Mouse (Mus musculus) hindbrain, embryonic 15.5 days (tissue): ENCODE results near the gene Csf2rb. TPM values are rescaled to one million over a fixed set of nuclear protein-coding genes. Genes with fewer than 3 reads are reported as not detected.

ENCODE experiments used
- ATAC-seq: fragments of 200-750 bp; cut with Nextera tagmentation; 2 replicates; pipeline ENCODE4 v1.8.0; 2017; ENCODE audit warnings: low read depth, moderate number of reproducible peaks, moderate TSS enrichment; ENCODE audit not compliant: low FRiP score
- H3K27ac ChIP-seq: fragments of 300-500 bp; sonication (generic); replicated peaks from 2 replicates; pipeline ENCODE4 v1.5.1; 2015; ENCODE audit warnings: mild to moderate bottlenecking, inconsistent platforms
- H3K27me3 ChIP-seq: fragments of 300-500 bp; sonication (generic); 2 replicates; pipeline ENCODE4 v1.6.1; 2015; ENCODE audit warnings: control low read depth, inconsistent platforms
- H3K36me3 ChIP-seq: fragments of 300-500 bp; sonication (generic); 2 replicates; pipeline ENCODE4 v1.6.1; 2015; ENCODE audit warnings: control low read depth, inconsistent platforms
- H3K4me1 ChIP-seq: fragments of 300-500 bp; sonication (generic); replicated peaks from 2 replicates; pipeline ENCODE4 v1.6.1; 2015; ENCODE audit warnings: control low read depth, inconsistent platforms
- H3K4me2 ChIP-seq: fragments of 300-500 bp; sonication (generic); 2 replicates; pipeline ENCODE4 v1.6.1; 2015; ENCODE audit warnings: moderate library complexity, mild to moderate bottlenecking, inconsistent platforms
- H3K4me3 ChIP-seq: fragments of 300-500 bp; sonication (generic); 2 replicates; pipeline ENCODE4 v1.5.1; 2015; ENCODE audit warnings: mild to moderate bottlenecking, inconsistent platforms
- H3K9ac ChIP-seq: fragments of 300-500 bp; sonication (generic); 2 replicates; pipeline ENCODE4 v1.6.1; 2015; ENCODE audit warnings: inconsistent platforms
- H3K9me3 ChIP-seq: fragments of 300-500 bp; sonication (generic); 2 replicates; pipeline ENCODE4 v1.6.1; 2016; ENCODE audit warnings: control low read depth, inconsistent platforms
- WGBS: fragments of 180-500 bp; shearing (Covaris S2); methylation state at CpG from one replicate; pipeline ENCODE4 v1.1.7; 2015; 5-methylcytosine and 5-hydroxymethylcytosine counted together
- microRNA-seq: library from miRNA; unstranded; fragments of <30 nt; microRNA quantifications from one replicate; pipeline ENCODE4, GENCODE M21; 2016
- polyA plus RNA-seq: library from polyadenylated mRNA; unstranded; fragments of >200 nt; fragmentation: Nextera tagmentation; extraction: Ambion mirVana; gene quantifications from 2 replicates; pipeline ENCODE4 v1.2.1, GENCODE M21; 2015

Gene Csf2rb
- polyA plus RNA-seq, 1 experiment from 2014 or later = 0.60 TPM

DNA sequence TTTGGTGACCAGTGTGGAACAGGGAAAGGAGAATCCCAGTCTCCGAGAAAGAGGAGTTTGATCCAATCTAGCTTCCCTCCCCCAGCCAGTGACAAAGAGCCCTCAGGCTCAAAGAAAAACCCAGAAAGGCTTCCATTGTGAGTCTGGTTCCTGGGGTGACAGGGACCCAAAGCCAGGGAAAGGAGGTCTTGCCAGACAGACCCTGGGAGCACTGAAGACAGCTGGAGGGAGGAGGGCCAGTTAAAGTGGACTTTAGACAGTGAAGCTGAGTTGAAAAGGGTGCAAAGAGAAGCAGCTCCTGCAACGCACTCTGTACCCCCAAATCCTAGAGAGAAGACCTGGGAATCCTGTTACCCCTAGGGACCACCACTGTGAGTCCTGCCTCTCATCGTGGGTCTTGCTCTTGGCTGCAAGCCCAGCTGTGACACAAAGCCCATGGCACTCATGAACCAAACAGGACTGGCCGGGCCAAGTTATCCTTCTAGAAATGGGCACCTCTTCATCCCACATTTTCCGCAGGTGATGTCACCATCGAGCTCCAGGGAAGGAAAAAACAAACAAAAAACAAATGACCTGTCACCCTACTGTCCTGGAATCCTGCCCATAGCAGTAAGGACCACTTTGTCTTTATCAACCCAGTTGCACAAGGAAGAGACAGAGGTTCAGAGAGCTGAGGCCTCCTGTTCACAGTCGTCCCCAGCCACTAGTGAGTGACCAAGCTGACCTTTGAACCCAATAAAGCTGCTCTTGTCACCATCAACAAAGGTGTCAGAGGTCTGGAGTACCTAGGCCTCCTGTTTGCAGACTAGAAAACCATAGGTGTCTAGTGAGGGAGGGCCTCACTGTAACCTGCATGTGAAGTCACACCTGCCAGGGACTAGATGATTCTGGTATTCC lies 58.9 kb downstream of the Csf2rb start:
- WGBS = 59% methylated on average over 7 of the region's 7 CpGs
- ATAC-seq = peak; percentile 80

DNA sequence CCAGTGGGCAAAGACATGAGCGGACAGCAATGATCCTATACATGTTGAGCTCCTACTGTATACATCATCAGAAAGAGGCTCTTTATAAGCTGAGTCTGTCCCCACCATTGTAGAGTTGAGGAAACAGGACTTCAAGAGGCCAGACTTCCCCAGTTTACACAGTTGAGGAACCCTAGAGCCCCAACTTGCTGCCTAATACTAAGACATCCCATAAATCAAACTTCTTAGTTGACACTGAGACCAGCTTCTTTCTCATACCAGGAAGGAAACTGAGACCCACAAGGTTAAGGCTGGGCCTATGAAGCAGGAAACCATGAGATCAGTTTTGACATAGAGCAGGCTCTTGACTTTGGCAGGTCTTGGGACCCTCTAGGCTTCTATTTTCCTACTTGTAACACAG lies 60.0 kb downstream of the Csf2rb start:
- H3K36me3 ChIP-seq = no peaks in the 10 kb centered on the region
- H3K4me3 ChIP-seq = no peak overlapping the region
- H3K9me3 ChIP-seq = no peaks in the 10 kb centered on the region
- ATAC-seq = no peak
- 90% methylated on average over 1 of the region's 1 CpGs for WGBS
- H3K27me3 ChIP-seq = no peaks in the 10 kb centered on the region
- peaks cover 4% of the 10 kb centered on the region; the same call in 1 of the 2 replicates for H3K4me1 ChIP-seq
- no peak overlapping the region for H3K4me2 ChIP-seq
- H3K9ac ChIP-seq = no peak overlapping the region
- peak overlapping the region; percentile 80; the same call in 1 of the 2 replicates for H3K27ac ChIP-seq

More for the DNA sequence above, 58.9 kb downstream of the Csf2rb start:
- Histone ChIP-seq H3K9me3 (no peaks in the 10 kb centered on the region), H3K4me2 (no peak overlapping the region), H3K4me1 (peaks cover 4% of the 10 kb centered on the region; the same call in 1 of the 2 replicates), H3K27ac (peak overlapping the region; percentile 80), H3K4me3 (no peak overlapping the region), H3K36me3 (no peaks in the 10 kb centered on the region), H3K27me3 (no peaks in the 10 kb centered on the region), H3K9ac (no peak overlapping the region)

DNA sequence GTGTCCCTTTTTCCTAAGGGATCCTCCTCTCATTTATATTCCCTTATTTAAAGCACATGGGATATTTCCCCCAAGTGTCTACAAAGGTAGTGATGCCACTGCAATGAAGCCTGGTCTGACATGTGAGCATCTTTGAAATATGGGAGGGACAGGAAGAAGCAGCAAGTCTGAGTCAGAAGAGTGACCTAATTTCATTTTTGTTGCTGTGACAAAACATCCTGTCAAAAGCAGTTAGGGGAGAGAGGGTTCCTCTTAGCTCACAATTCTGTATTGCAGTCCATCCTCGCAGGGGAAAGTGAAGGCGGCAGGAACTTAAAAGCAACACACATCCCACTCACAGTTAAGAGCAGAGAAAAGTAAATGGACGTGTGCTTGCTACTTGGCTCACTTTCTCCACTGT lies 65.3 kb downstream of the Csf2rb start:
- Histone ChIP-seq H3K27me3 (no peaks in the 10 kb centered on the region), H3K36me3 (no peaks in the 10 kb centered on the region), H3K27ac (no peak overlapping the region), H3K4me1 (no peaks in the 10 kb centered on the region), H3K4me3 (no peak overlapping the region), H3K9me3 (no peaks in the 10 kb centered on the region), H3K4me2 (no peak overlapping the region), H3K9ac (no peak overlapping the region)
- 91% methylated on average over 3 of the region's 3 CpGs for WGBS
- no peak for ATAC-seq

- ATAC-seq = no peak; the same call in 1 of the 2 replicates
- Histone ChIP-seq H3K4me3 (no peak within 1 kb of the TSS), H3K4me1 (no peaks in the 10 kb centered on the region), H3K9ac (no peak within 1 kb of the TSS), H3K27ac (no peak within 1 kb of the TSS), H3K9me3 (no peaks in the 10 kb centered on the region), H3K4me2 (no peak within 1 kb of the TSS), H3K27me3 (no peaks in the 10 kb centered on the region), H3K36me3 (no peaks in the 10 kb centered on the region)
- 89% methylated on average over 8 of the region's 8 CpGs for WGBS
These were observed 70.0 kb downstream of the Csf2rb start, which contains the start of gene Tex33 for GRCm38 (mm10) chr15:78395478-78395962. TSS of gene Tex33 (minus strand) at chr15:78395912.

- H3K4me2 ChIP-seq = no peak overlapping the region
- H3K36me3 ChIP-seq = no peaks in the 10 kb centered on the region
- H3K27me3 ChIP-seq = no peaks in the 10 kb centered on the region
- H3K4me1 ChIP-seq = peaks cover 40% of the 10 kb centered on the region
- no peak overlapping the region for H3K4me3 ChIP-seq
- 64% methylated on average over 6 of the region's 6 CpGs for WGBS
- H3K9ac ChIP-seq = no peak overlapping the region
- no peaks in the 10 kb centered on the region for H3K9me3 ChIP-seq
- ATAC-seq = no peak
- H3K27ac ChIP-seq = peak overlapping the region; percentile 60; the same call in 1 of the 2 replicates
These were observed 75.8 kb downstream of the Csf2rb start for GRCm38 (mm10) chr15:78401345-78401744.

- H3K27ac ChIP-seq = peak overlapping the region; percentile 60; the same call in 1 of the 2 replicates
- no peaks in the 10 kb centered on the region for H3K27me3 ChIP-seq
- WGBS = 50% methylated on average over 4 of the region's 4 CpGs
- no peak for ATAC-seq
- H3K9ac ChIP-seq = no peak overlapping the region
- H3K9me3 ChIP-seq = no peaks in the 10 kb centered on the region
- no peak overlapping the region for H3K4me3 ChIP-seq
- peaks cover 42% of the 10 kb centered on the region for H3K4me1 ChIP-seq
- H3K36me3 ChIP-seq = no peaks in the 10 kb centered on the region
- no peak overlapping the region; the same call in 1 of the 2 replicates for H3K4me2 ChIP-seq
These were observed 76.4 kb downstream of the Csf2rb start for GRCm38 (mm10) chr15:78401921-78402320.

DNA sequence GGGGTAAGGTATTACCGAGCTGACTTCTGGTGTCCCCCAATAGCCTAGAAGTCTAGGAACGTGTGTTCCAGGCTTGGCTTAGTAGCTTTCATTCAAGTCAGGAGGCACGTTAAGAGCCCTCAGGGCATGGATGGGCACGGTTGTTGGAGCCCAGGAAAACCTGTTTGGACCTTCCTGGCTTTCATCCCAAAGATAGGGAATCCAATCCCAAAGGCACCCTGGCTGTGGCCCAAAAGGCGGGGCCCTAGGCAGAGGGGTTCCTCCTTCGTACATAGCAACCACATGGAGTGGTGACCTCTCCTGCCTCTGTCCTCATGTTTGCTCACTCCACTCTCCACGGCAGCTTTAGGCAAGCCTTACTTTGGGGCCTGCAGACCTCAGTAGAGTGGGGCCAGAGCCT lies 76.9 kb downstream of the Csf2rb start:
- no peak for ATAC-seq
- Histone ChIP-seq H3K9ac (no peak overlapping the region), H3K4me3 (no peak overlapping the region), H3K9me3 (no peaks in the 10 kb centered on the region), H3K27ac (no peak overlapping the region), H3K4me1 (peaks cover 47% of the 10 kb centered on the region), H3K4me2 (no peak overlapping the region), H3K27me3 (no peaks in the 10 kb centered on the region), H3K36me3 (no peaks in the 10 kb centered on the region)
- 68% methylated on average over 7 of the region's 7 CpGs for whole genome bisulfite sequencing

GRCm38 (mm10) chr15:78403301-78403741 lies 77.8 kb downstream of the Csf2rb start:
- peak overlapping the region; percentile 77 for H3K27ac ChIP-seq
- H3K9ac ChIP-seq = no peak overlapping the region
- H3K4me1 ChIP-seq = peaks cover 52% of the 10 kb centered on the region
- no peak for ATAC-seq
- no peak overlapping the region for H3K4me3 ChIP-seq
- H3K36me3 ChIP-seq = no peaks in the 10 kb centered on the region
- H3K9me3 ChIP-seq = no peaks in the 10 kb centered on the region
- peaks cover 5% of the 10 kb centered on the region; the same call in 1 of the 2 replicates for H3K27me3 ChIP-seq
- 37% methylated on average over 3 of the region's 3 CpGs for WGBS
- H3K4me2 ChIP-seq = peak overlapping the region; percentile 92

Small RNAs within 50 kb of the gene (microRNA-seq; reads per million reads assigned to microRNA genes)
- not detected for gene Mir7676-1
- not detected for gene Mir7676-2

Other genes with a start within 250 kb of the Csf2rb start
- gene Cacng2, start 205.7 kb upstream of the Csf2rb start, polyA plus RNA-seq = 16.5 and 17.4 TPM in 2 replicates
- gene Ift27, start 151.6 kb upstream of the Csf2rb start, polyA plus RNA-seq = 102 and 109 TPM in 2 replicates
- 7.6 and 9.0 TPM in 2 replicates for gene Pvalb, start 119.4 kb upstream of the Csf2rb start, polyA plus RNA-seq
- 0.69 and 1.6 TPM in 2 replicates for gene Ncf4, start 81.0 kb upstream of the Csf2rb start, polyA plus RNA-seq
- 0.21 and 0.34 TPM in 2 replicates for gene Csf2rb2, start 20.0 kb upstream of the Csf2rb start, polyA plus RNA-seq
- gene Tex33, start 70.2 kb downstream of the Csf2rb start, polyA plus RNA-seq = not detected in 2 replicates
- 23.8 and 26.9 TPM in 2 replicates for gene Tst, start 80.2 kb downstream of the Csf2rb start, polyA plus RNA-seq
- gene Mpst, start 80.7 kb downstream of the Csf2rb start, polyA plus RNA-seq = 3.1 and 4.6 TPM in 2 replicates
- 145 and 156 TPM in 2 replicates for gene Kctd17, start 102.8 kb downstream of the Csf2rb start, polyA plus RNA-seq
- gene Tmprss6, start 142.9 kb downstream of the Csf2rb start, polyA plus RNA-seq = 0.47 and 0.56 TPM in 2 replicates
- gene Il2rb, start 169.5 kb downstream of the Csf2rb start, polyA plus RNA-seq = 0.22 and 0.26 TPM in 2 replicates
- gene C1qtnf6, start 205.7 kb downstream of the Csf2rb start, polyA plus RNA-seq = 8.3 and 9.1 TPM in 2 replicates
- 0.61 and 0.71 TPM in 2 replicates for gene Sstr3, start 218.9 kb downstream of the Csf2rb start, polyA plus RNA-seq
- gene Rac2, start 247.0 kb downstream of the Csf2rb start, polyA plus RNA-seq = 5.4 and 5.6 TPM in 2 replicates